18 mouse cellular contexts compared by ENCODE assay signal in genomic region chr14:8114756-8115155, GRCm38 (mm10). TPM values are rescaled to one million over a fixed set of nuclear protein-coding genes. Genes with fewer than 3 reads are reported as not detected.
DNase-seq lines count a peak whose midpoint lies in the region; ATAC-seq lines count a peak whose summit lies in the region.
"Had no signal": no experiment of that assay in that cellular context is flagged by ENCODE, and none has a peak within 500 bp of the region (broad histone marks: within the 10 kb centered on the region; RNA-seq: fewer than 3 reads in every experiment).

No protein-coding gene starts in this region.

- DNase-seq in frontal cortex, postnatal 36 days (ENCODE audit: low spot score in 2 of 2), result no peak
- peak; percentile 24 to 47 for DNase-seq in spleen, postnatal 36 days (ENCODE audit: low spot score in 2 of 2)
- no peak for DNase-seq in spleen, adult 12 weeks (ENCODE audit: low spot score)
- DNase-seq in adrenal gland, adult 2 months, result no peak
- DNase-seq: adrenal gland, postnatal 10 days; adrenal gland, postnatal 36 days; cerebellum, adult 11 months; cerebellum, adult 2 months; cerebellum, adult 9-11 months; cerebellum, postnatal 25 days; gastrocnemius, adult 2 months; gastrocnemius, postnatal 14 days; heart, adult 11 months had no signal

- ATAC-seq in frontal cortex, adult (ENCODE audit: low TSS enrichment), result 0 out of 2 replicates have a peak, but pooled peaks have one; percentile 5
- ATAC-seq in neutrophil, adult 5-6 weeks (ENCODE audit: extremely low read depth, insufficient number of reproducible peaks, low FRiP score, poor library complexity, severe bottlenecking), result peak; percentile 30; the same call in 1 of the 2 replicates
- ATAC-seq: activated CD4-positive, CD25-positive, alpha-beta regulatory T cell, adult 4 months; CD4-positive, CD25-positive, alpha-beta regulatory T cell, adult 4 months; forebrain, embryonic 15.5 days had no signal

RNA-seq across cellular contexts. Expression of gene Pxk, which starts 16.7 kb away (rescaled TPM):
- 196 and 202 TPM in 2 replicates for total RNA-seq in neutrophil, adult 5-6 weeks (2017)
- 10 to 100 TPM; 57.1 to 96.0 TPM for total RNA-seq in adrenal gland, adult 2 months (2021)
- 29.4 and 34.6 TPM in 2 replicates for polyA plus RNA-seq in adrenal gland, adult 2 months (2012; rRNA removed)

RNA-seq across cellular contexts. Expression of gene Rpp14, which starts 34.6 kb away (rescaled TPM):
- 21.5 and 35.6 TPM in 2 replicates for total RNA-seq in neutrophil, adult 5-6 weeks (2017)
- total RNA-seq in adrenal gland, adult 2 months (2021), result 10 to 100 TPM; 38.8 to 39.0 TPM
- polyA plus RNA-seq in adrenal gland, adult 2 months (2012; rRNA removed), result 4.3 and 6.4 TPM in 2 replicates

RNA-seq across cellular contexts. Expression of gene Pdhb, which starts 58.1 kb away (rescaled TPM):
- 82.0 and 95.6 TPM in 2 replicates for total RNA-seq in neutrophil, adult 5-6 weeks (2017)
- total RNA-seq in adrenal gland, adult 2 months (2021), result 100 to 1,000 TPM; 325 to 340 TPM
- 44.5 and 51.2 TPM in 2 replicates for polyA plus RNA-seq in adrenal gland, adult 2 months (2012; rRNA removed)

Comparison
In these comparisons a context has a peak if more than half of its experiments do, and no peak if none do; other contexts are left out.
1. DNase-seq: peak in spleen, postnatal 36 days (2 of 2); none in frontal cortex, postnatal 36 days (0 of 2), spleen, adult 12 weeks (single experiment) and adrenal gland, adult 2 months (single experiment).